Mouse (Mus musculus): ENCODE results near the gene Synpo2. TPM values are rescaled to one million over a fixed set of nuclear protein-coding genes. Genes with fewer than 3 reads are reported as not detected.

Gene Synpo2
- polyA plus RNA-seq, 1 experiment from 2014 or later, result 36.8 TPM

DNA sequence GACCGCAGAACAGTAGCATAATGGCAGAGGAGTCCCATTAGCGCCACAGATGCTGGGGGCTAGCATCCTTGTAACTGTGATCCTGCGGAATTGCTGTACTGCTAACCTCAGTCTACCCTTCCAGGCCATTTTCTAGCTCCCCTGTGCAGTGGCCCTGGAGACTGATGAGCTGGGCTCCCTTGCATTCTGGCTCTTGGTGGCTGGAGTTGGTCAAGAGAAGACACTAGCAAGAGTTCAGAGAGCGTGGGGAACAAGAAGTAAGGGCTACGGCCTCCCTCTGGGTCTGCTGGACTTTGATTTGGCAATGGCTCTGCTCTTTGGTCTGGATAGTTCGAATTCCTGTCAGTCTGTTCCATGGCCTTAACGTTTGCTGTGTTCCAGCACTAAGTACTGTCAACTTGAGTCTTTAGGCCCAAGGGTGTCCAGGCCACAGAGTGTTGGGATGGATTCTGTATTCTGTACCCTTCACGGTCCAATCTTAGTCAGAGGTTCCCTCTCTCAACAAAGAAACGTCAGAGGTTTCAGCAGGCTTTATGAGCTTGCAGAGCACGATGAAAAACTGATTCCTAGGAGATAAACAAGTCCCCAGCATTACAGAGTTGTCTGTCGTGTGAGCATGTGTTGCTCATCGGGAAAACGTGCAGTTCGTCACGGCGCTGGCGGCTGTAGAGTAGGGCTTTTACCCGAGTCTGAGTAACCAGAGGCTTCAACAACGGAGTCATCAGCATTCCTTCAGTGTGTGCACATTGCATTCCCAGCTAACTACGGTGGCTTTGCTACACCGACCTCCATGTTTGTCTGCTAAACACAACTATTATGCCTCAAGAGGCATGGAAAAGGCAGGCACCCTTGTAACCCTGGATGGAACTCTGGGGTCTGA, 113.6 kb downstream of the Synpo2 start:
- Histone ChIP-seq H3K9me3 (no peaks in the 10 kb centered on the region), H3K36me3 (no peaks in the 10 kb centered on the region), H3K4me1 (replicated peaks) (0 out of 2 replicates have a peak, but pooled peaks cover under 1% of the 10 kb centered on the region), H3K27me3 (replicated peaks) (no peaks in the 10 kb centered on the region), H3K4me2 (replicated peaks) (no peak overlapping the region), H3K4me3 (replicated peaks) (no peak overlapping the region), H3K27ac (peak overlapping the region; percentile 40), H3K9ac (no peak overlapping the region)
- 61% methylated on average over 21 of the region's 21 CpGs for WGBS
- peak; percentile 67 for ATAC-seq

DNA sequence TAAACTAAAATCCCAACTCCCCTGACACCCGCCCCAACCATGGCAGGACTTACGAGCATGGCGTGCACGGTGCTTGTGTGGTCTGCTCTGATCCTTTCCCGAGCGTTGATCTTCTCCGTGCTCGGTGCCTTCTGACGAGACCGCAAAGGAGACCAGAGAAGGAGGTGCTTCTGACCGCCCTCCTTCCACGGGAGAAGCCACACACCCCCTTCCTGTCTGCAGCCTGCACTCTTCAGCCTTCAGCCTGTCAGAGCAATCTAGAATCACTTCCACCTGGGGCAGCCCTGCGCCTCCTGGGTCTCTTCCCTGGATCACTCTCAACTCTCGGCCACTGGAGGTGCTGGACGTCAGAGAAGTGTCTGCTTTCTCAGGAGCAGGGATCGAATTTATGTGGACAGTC, 119.0 kb downstream of the Synpo2 start:
- H3K9ac ChIP-seq, result 0 out of 2 replicates have a peak overlapping the region, but pooled peaks have one; percentile 20
- peak; percentile 46; the same call in 1 of the 2 replicates for ATAC-seq

DNA sequence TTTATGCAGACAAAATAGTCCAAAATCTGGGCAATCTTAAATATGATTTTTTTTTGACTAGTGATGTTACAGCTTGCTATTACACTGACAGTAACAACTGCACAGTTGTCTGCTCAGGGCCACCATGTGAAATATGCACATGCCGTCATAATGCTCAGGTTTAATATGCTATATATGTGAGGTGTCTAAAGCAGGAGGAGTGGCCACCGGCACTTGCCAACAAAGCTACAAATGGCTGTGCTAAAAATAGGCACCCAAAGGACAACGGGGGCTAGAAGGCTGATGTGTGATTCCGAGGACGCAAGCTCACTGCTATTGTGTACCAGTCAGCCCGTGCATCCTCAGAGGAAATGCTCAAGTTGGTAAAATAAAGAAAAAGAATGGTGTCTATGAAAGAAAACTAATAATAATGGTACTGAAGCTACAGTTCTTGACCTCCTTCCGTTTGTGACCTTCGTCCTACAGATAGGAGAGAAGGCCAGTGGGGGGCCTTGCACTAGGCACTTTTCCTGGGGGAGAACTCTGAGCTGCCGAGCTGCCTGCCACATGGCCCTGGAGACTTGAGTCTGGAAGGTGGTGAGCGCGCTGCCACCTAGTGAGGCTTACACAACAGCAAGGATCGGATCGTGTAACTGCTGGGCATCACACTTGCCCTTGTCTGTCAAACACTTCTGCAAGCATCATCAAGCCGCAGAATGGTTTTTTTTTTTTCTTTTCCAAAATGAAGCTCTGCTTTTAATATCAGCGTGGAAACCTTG, 120.0 kb downstream of the Synpo2 start:
- Histone ChIP-seq H3K27me3 (replicated peaks) (no peaks in the 10 kb centered on the region), H3K9me3 (no peaks in the 10 kb centered on the region), H3K4me2 (replicated peaks) (peak overlapping the region; percentile 31), H3K4me3 (replicated peaks) (no peak overlapping the region), H3K36me3 (peaks cover 17% of the 10 kb centered on the region; the same call in 1 of the 2 replicates), H3K4me1 (replicated peaks) (peaks cover 11% of the 10 kb centered on the region; the same call in 1 of the 2 replicates), H3K9ac (no peak overlapping the region), H3K27ac (no peak overlapping the region)
- peak; percentile 66 for ATAC-seq
- WGBS, result 29% methylated on average over 15 of the region's 15 CpGs

More for the DNA sequence above, 119.0 kb downstream of the Synpo2 start:
- peak overlapping the region; percentile 32; the same call in 1 of the 2 replicates for H3K27ac ChIP-seq
- peaks cover 17% of the 10 kb centered on the region; the same call in 1 of the 2 replicates for H3K36me3 ChIP-seq
- H3K4me3 ChIP-seq (replicated peaks), result no peak overlapping the region; the same call in 1 of the 2 replicates
- H3K4me1 ChIP-seq (replicated peaks), result peaks cover 11% of the 10 kb centered on the region; the same call in 1 of the 2 replicates
- 26% methylated on average over 16 of the region's 16 CpGs for WGBS
- no peaks in the 10 kb centered on the region for H3K9me3 ChIP-seq
- H3K4me2 ChIP-seq (replicated peaks), result peak overlapping the region; percentile 45
- H3K27me3 ChIP-seq (replicated peaks), result no peaks in the 10 kb centered on the region

DNA sequence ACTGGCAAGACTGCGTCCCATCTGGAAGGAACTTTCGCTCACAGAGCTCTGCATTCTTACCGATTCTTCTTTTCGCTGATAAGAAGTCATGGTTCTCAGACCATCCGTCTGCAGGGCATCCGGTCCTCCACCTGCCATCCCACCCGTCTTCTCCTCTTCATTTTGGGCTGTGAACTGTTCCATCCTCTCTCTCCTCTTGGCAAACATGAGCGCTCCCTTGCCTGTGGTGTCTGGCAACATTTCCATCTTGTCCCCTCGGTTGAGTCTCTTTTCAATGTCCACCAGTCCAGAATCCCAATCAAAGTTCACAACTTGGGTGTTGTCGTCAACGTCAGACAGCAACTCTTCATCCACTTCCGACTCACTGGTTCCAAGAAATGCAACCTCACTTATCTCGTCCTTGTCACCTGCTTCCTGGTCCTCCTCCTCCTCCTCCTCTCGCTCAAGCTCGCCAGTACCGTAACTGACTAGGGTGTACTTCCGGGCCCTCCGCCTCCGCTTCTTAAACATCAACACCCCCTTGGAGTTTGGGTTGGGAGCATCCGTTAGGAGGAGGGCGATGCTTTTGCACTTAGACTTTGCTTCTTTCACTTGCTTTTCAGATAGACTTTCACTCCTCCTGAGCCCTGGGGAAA, 121.8 kb downstream of the Synpo2 start:
- no peak overlapping the region for H3K4me2 ChIP-seq (replicated peaks)

DNA sequence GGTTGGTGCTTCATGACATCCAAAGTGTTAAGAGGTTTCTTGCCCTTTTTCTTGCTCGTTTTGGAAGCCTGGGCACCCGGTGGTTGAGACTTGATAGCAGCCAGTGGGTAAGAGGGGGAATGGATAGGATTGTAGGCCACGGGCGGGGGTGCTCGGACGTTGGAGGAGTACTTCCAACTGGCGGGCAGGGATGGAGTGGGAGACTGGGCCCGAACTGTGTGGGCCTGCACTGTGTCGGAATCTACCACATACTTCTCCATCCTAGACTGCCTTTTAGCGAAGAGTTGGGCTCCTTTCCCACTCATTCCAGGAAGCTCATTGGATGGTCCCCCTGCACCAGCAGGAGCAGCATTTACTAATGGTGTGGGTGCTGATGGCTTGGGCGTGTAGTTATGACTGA, 123.2 kb downstream of the Synpo2 start:
- no peak overlapping the region for H3K27ac ChIP-seq
- H3K36me3 ChIP-seq, result peaks cover 17% of the 10 kb centered on the region; the same call in 1 of the 2 replicates
- peaks cover 14% of the 10 kb centered on the region for H3K4me1 ChIP-seq (replicated peaks)
- no peak overlapping the region for H3K9ac ChIP-seq
- ATAC-seq, result no peak
- no peaks in the 10 kb centered on the region for H3K9me3 ChIP-seq
- H3K27me3 ChIP-seq (replicated peaks), result no peaks in the 10 kb centered on the region
- 85% methylated on average over 11 of the region's 11 CpGs for WGBS
- H3K4me3 ChIP-seq (replicated peaks), result no peak overlapping the region
- no peak overlapping the region for H3K4me2 ChIP-seq (replicated peaks)

More for the DNA sequence above, 121.8 kb downstream of the Synpo2 start:
- Histone ChIP-seq H3K4me1 (replicated peaks) (peaks cover 11% of the 10 kb centered on the region; the same call in 1 of the 2 replicates), H3K4me3 (replicated peaks) (no peak overlapping the region), H3K27me3 (replicated peaks) (no peaks in the 10 kb centered on the region), H3K36me3 (peaks cover 17% of the 10 kb centered on the region; the same call in 1 of the 2 replicates), H3K27ac (no peak overlapping the region), H3K9ac (no peak overlapping the region), H3K9me3 (no peaks in the 10 kb centered on the region)
- WGBS, result 94% methylated on average over 21 of the region's 21 CpGs
- ATAC-seq, result no peak

DNA sequence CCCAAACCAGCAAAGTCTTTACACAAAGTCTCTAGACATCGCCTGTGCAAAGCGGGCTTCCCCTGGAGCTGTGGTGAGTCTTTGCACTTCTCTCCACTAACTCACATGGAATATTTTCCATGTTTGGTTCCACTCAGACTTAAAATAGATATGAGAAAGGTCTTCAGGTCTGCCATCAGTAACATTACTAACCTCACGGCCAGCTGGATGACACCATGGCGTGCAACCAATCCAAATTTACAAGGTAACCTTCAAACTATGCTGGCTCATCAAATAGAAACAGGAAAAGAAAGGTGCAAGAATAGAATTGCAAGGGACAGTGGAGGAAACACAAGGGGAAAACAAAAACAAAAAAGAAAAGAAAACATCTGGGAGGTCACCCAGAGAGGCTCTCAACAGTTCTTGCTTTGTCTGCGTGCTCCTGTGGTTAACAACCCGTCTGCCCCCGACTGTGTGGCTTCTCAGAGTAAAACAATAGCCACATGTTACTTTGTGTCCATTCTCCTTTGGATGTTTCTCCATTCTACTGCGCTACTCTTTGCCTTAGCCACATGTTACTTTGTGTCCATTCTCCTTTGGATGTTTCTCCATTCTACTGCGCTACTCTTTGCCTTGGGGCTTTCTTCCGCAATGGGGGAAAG, 124.8 kb downstream of the Synpo2 start:
- Histone ChIP-seq H3K4me1 (replicated peaks) (peaks cover 8% of the 10 kb centered on the region), H3K9me3 (no peaks in the 10 kb centered on the region), H3K4me2 (replicated peaks) (no peak overlapping the region), H3K27me3 (replicated peaks) (no peaks in the 10 kb centered on the region), H3K27ac (no peak overlapping the region), H3K36me3 (peaks cover 17% of the 10 kb centered on the region; the same call in 1 of the 2 replicates), H3K4me3 (replicated peaks) (no peak overlapping the region), H3K9ac (no peak overlapping the region)
- 86% methylated on average over 10 of the region's 10 CpGs for WGBS
- ATAC-seq, result no peak

DNA sequence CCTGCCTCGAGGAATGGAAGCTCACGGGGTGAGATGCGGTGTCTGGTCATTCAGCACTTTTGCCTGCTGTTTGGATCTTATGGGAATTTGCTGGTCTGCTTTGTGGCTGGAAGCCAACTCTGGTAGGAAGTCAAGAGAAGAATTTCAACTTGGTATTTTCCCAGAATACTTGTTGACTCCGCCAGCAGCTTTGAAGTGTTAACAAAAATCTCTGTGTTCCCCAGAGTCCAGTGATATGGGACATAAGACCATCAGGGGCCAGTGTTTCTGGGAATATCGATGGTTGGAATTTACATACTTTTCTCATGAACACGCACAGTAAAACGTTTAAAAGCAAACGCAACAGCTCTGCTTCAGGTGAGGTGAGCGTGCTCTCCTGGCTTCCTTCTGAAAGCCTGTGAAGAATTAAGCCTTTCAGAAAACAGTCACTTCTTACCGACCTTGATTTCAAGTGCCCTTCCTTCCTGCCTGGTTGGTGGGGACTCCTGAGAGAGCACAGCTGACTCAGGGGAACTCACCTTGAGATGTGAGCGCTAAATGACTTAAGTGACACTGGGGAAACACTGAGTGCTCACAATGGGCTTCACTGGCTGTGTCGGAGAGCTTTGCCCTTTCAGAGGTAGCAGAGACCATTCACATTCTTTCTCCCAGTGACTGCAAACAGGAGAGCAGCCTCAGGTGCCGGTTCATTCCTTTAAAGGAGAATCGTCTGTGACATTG, 128.0 kb downstream of the Synpo2 start:
- H3K27ac ChIP-seq, result no peak overlapping the region
- H3K36me3 ChIP-seq, result 0 out of 2 replicates have a peak, but pooled peaks cover 8% of the 10 kb centered on the region
- peaks cover 3% of the 10 kb centered on the region for H3K4me1 ChIP-seq (replicated peaks)
- H3K9ac ChIP-seq, result no peak overlapping the region
- 39% methylated on average over 14 of the region's 14 CpGs for WGBS
- H3K27me3 ChIP-seq (replicated peaks), result no peaks in the 10 kb centered on the region
- no peak for ATAC-seq
- H3K4me3 ChIP-seq (replicated peaks), result no peak overlapping the region
- no peak overlapping the region; the same call in 1 of the 2 replicates for H3K4me2 ChIP-seq (replicated peaks)
- no peaks in the 10 kb centered on the region for H3K9me3 ChIP-seq

DNA sequence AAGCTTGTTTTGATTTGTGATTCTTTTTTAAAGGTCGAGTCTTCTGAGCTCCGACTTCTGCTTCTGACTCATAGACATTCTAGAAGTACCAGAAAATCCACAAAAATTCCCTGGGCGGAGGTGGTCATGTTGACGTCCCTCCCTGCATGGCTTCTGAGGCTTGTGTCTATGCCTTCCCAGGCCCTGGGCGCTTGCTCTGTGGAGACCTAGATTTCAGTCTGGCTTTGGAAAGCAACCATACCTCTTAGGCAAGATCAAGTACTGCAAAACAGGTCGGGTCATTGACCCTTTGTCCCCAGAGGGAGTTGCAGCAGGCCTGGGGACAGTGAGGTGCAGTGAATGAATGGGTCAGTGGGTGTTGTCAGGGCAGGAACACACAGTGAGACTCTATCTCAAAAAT, 131.6 kb downstream of the Synpo2 start:
- Histone ChIP-seq H3K4me1 (replicated peaks) (peaks cover 3% of the 10 kb centered on the region), H3K9me3 (no peaks in the 10 kb centered on the region), H3K9ac (no peak overlapping the region), H3K27ac (no peak overlapping the region), H3K27me3 (replicated peaks) (no peaks in the 10 kb centered on the region), H3K4me2 (replicated peaks) (no peak overlapping the region), H3K36me3 (no peaks in the 10 kb centered on the region), H3K4me3 (replicated peaks) (no peak overlapping the region)
- no peak for ATAC-seq
- 74% methylated on average over 6 of the region's 6 CpGs for WGBS

DNA sequence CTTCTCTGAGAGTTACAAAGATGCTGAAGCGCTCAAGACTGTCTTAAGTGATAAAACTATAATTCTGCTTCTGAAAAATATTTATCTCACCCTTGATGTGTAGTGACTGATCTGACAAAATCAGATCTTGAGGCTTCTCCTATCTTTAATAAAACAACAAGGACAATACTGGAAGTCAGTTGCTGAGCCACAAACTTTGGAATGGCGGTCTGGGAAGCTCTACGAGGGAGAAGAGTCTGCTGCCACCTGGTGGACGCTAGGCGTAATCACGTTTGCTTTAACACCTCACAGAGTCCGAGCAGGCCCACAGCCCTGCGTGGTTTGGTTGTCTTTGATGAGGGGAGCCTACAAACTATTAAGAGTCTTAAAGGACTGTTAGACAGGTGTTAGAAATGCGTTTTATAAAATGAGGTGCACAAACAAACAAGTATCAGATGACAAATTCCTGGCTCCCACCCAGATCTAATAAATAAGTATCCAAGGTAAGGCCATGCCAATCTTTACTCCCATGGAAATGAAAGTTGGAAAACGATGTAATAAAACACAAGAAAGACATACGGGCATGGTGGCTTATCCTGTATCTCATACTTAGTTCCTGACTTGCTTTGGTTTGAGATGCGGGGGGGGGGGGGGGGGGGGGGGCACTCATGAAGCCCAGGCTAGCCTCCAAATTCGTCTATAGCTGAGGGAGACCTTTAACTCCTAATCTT, 132.6 kb downstream of the Synpo2 start:
- H3K9me3 ChIP-seq, result no peaks in the 10 kb centered on the region
- WGBS, result 33% methylated on average over 13 of the region's 13 CpGs
- peaks cover 3% of the 10 kb centered on the region for H3K4me1 ChIP-seq (replicated peaks)
- no peak overlapping the region for H3K4me2 ChIP-seq (replicated peaks)
- H3K27me3 ChIP-seq (replicated peaks), result no peaks in the 10 kb centered on the region
- no peaks in the 10 kb centered on the region for H3K36me3 ChIP-seq
- no peak overlapping the region for H3K9ac ChIP-seq
- H3K4me3 ChIP-seq (replicated peaks), result no peak overlapping the region
- no peak overlapping the region for H3K27ac ChIP-seq
- ATAC-seq, result peak; percentile 84

DNA sequence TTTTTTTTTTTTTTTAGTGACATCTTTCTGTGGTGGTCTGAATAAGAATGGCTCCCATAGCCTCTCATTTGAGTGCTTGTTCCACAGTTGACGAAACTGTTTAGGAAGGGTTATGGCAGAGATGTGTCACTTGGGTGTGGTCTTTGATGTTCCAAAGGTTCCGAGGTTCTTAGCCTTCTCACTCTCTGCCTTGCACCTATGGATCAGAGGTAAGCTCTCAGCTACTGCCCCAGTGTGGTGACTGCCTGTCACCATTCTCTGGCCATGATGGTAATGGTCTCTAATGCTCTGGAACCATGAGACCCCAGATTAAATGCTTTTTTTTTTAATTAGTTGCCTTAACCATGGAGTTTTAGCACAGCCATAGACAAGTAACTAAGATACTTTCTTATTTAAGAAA, 134.2 kb downstream of the Synpo2 start:
- Histone ChIP-seq H3K27ac (no peak overlapping the region), H3K27me3 (replicated peaks) (no peaks in the 10 kb centered on the region), H3K36me3 (no peaks in the 10 kb centered on the region), H3K9ac (no peak overlapping the region), H3K9me3 (no peaks in the 10 kb centered on the region), H3K4me2 (replicated peaks) (no peak overlapping the region), H3K4me3 (replicated peaks) (no peak overlapping the region), H3K4me1 (replicated peaks) (no peaks in the 10 kb centered on the region)
- 85% methylated on average over 2 of the region's 2 CpGs for WGBS
- no peak for ATAC-seq
